Mouse (Mus musculus): ENCODE measurements around the gene Gm20388. TPM values are rescaled to one million over a fixed set of nuclear protein-coding genes. Genes with fewer than 3 reads are reported as not detected.

Gm20388 gene
- total RNA-seq, 1 experiment from 2014 or later: 35.7 TPM

- no peak for ATAC-seq (replicated peaks; ENCODE audit: low read depth, poor library complexity, severe bottlenecking)
Observed at GRCm38 (mm10) chr8:124284333-124284711, 4373.7 kb downstream of the Gm20388 start.

GRCm38 (mm10) chr8:124284984-124285576 lies 4374.4 kb downstream of the Gm20388 start:
- ATAC-seq (replicated peaks; ENCODE audit: low read depth, poor library complexity, severe bottlenecking): no peak

DNA sequence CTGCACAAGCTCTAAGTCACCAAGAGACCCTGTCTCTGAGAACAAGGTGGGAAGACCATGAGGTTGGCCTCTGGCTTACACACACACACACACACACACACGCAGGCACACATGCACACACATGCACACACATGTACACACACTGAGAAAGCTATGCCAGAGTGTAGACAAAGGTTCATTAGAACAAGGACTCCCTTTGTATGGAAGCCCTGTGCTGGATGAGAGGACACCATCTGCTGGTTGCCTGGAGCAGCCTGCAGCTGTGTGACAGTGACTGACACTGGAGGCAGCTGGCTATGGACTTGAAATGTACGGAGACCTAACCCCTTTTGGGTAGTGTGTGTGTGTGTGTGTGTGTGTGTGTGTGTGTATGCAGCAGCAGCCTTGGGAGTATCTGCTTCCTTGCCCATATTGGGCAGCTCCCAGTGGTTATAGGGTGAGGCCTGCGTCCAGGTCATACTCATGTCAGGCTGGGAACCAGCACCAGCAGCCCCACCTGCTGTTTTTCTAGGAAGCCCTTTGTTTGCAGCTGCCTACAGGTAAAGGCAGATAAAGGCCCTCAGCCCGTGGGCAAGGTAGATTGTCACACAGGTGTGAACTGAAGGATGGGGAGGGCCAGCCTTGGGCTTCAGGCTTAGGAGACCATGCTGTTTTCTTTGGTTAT lies 4376.0 kb downstream of the Gm20388 start:
- no peak; the same call in 1 of the 2 replicates for ATAC-seq (replicated peaks; ENCODE audit: low read depth, poor library complexity, severe bottlenecking)

GRCm38 (mm10) chr8:124288215-124288864 lies 4377.7 kb downstream of the Gm20388 start:
- no peak for ATAC-seq (replicated peaks; ENCODE audit: low read depth, poor library complexity, severe bottlenecking)

DNA sequence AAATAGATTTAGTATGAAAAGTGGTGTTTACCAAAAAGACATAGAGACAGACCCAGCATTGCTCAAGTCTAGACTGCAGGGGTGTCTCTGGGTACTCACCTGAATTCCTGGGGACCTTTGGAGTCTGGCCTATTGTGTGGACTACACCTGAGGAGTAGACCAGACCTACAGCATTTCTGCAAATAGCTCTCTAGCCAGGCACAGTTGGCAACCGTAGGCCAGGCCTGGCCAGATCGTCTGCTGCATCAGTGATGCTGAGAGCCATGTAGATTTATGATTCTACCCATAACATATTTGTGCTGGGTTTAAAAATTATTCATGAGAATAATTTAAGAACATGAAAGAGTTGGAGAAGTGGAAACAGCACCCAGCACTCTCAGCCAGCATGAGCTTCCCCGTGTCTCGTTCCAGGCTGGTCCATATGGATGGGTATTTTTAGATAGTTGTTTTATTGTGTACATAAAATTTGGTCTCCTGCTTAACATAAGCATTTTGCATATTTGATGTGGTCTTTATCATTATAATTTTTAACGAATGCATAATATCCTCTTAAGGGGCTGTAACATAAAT lies 4378.9 kb downstream of the Gm20388 start:
- no peak for ATAC-seq (replicated peaks; ENCODE audit: low read depth, poor library complexity, severe bottlenecking)

GRCm38 (mm10) chr8:124290911-124291691 lies 4380.5 kb downstream of the Gm20388 start:
- ATAC-seq (replicated peaks; ENCODE audit: low read depth, poor library complexity, severe bottlenecking): peak; percentile 29; the same call in 1 of the 2 replicates

DNA sequence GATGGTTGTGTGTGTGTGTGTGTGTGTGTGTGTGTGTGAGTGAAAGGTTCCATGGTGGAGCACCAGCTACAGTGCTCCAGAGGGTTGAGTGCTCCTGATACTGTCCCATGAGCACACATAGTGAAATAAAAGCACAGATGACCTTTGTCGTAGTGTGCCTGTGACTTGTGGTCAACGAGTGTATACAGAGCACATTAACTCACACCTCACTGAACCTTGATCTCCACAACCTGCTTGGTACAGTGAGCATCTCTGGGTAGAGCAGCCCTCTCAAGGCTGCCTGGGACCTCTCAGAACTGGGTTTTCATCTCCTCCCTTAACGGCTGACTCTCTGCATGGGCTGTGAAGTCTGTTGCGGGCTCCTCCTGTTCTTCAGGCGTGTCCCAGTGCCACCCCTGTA lies 4381.1 kb downstream of the Gm20388 start:
- ATAC-seq (replicated peaks; ENCODE audit: low read depth, poor library complexity, severe bottlenecking): no peak

GRCm38 (mm10) chr8:124292965-124293364 lies 4382.3 kb downstream of the Gm20388 start:
- ATAC-seq (replicated peaks; ENCODE audit: low read depth, poor library complexity, severe bottlenecking): no peak

DNA sequence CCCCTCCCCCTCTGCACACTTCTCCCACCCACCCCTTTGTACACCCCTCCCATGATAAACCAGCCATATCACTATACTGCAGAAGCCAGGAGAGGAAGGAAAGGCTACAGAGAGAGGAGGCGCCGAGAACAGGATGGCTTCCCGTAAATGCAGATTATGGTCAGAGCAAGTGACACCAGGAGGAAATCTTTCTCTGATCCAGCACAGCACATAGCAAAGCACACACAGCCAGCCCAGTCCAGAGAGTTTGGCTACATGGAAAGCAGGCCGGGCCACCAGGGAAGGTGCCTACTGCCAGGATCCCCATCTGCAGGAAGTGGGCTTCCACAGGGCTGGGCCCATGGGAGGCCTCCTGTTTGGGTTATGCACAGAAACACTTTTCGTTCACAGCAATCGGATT lies 4383.8 kb downstream of the Gm20388 start:
- ATAC-seq (replicated peaks; ENCODE audit: low read depth, poor library complexity, severe bottlenecking): peak; percentile 72

GRCm38 (mm10) chr8:124294900-124295299 lies 4384.3 kb downstream of the Gm20388 start:
- peak; percentile 13; the same call in 1 of the 2 replicates for ATAC-seq (replicated peaks; ENCODE audit: low read depth, poor library complexity, severe bottlenecking)

DNA sequence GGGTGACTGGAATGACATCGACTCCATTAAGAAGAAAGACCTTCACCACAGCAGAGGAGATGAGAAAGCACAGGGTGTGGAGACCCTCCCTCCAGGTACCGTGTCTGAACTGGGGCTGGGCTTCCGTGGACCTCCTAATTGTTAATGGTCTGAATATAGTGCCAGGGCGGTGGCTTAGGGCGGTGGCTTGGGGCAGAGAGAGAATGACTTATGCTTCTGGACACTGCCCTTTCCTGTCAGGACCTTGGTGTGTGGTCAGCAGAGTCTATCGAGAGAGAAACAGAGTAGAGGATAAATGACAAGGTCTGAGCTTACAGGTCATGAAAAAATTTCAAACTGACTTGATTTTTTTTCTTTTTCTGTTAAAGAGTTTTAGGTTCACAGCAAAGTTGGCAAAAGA lies 4384.7 kb downstream of the Gm20388 start:
- ATAC-seq (replicated peaks; ENCODE audit: low read depth, poor library complexity, severe bottlenecking): no peak

DNA sequence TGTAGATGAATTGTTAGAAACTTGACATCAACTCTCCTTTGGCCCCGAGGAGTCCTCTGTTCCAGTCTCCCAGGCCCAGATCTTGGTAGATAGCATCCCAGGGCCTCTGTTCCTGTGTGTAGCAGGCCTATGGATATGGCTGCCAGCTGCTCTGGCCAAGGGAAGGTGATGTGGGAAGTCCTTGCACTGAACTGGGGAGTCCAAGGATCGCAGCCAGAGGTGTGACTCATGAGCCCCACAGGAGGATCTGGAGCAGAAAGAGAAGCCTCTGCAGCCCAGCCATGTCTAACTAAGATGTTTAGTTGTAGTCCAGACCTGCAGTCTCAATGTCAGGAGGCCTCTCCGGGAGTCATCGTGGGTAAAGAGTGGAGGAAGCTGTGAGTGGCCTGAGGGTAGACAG lies 4390.9 kb downstream of the Gm20388 start:
- no peak for ATAC-seq (replicated peaks; ENCODE audit: low read depth, poor library complexity, severe bottlenecking)

DNA sequence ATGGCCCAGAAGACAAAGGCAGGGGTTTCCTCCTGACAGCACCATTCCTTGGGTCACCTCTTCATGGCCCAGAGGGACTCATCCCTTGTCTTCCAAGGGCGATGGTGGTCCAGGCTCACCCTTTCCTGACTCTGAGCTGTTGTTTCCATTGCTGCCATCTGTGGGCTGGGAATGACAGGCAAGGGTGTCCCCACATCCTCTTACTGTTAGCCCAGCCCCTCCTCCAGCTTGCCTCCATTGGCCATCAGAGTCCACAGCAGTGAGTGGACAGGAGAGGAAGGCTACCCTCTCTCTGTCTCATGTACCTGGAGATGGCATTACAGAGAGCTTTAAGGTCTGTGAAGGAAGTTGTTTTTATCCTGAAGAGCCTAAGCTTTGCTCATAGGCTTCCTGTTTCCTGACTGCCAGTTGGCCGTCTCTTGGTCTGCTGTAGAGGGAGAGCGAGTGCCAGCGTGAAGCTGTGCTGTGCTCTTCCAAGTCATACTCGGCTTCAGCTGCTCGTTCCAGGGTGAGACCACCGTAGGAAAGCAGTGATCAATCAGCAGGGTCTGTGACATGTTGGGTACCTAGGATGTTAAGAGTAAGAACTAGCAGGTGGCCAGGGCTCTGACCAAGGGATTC lies 4391.4 kb downstream of the Gm20388 start:
- ATAC-seq (replicated peaks; ENCODE audit: low read depth, poor library complexity, severe bottlenecking): peak; percentile 52

DNA sequence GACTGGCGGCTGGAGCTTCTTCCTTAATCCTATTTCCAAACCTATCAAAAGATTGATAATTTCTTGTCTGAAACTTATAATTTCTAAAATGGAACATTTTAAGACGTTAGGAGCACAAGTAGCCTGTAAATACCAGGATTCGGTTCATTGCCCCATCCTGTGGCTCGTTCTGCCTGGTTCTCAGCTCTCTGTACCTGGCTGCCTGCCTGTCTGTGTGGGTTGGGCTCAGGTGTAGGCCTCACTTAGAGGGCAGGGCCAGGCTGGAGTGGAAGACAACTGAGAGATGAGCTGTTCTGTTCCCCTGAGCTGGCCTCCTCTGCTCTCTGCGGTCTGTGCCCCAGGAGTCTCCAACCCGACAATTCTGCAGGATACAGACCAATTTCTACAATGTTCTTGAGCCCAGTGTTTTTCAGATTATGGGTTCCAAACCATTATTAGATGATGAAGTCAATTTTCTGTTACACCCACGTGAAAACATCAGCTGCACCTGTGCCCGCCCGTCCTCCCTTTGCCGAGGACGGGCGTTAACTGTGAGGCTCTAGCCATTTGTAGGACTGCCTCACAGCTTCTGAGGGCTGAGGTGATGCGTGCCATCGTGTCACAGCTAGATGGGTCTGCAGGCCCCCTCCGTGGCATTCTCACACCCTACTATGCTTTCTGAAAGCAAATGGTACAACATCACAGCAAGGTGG lies 4392.7 kb downstream of the Gm20388 start:
- no peak for ATAC-seq (replicated peaks; ENCODE audit: low read depth, poor library complexity, severe bottlenecking)

DNA sequence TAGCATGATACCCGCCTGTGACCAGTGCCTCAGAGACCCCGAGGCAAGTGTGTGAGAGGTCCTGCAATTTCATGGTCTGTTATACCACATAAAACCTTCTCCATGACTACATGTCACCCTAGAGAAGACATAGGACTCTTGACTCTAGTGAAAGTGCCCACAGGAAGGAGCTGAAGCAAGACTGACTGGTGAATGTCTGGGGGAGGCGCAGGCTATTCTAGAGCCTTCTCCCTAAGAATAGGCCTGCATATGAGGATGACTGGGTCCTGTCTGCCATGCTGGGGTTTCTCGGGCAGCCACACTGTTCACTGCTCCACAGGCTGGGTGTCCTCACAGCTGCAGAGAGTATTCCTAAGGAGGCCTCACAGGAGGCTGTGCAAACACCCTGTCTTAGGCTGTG lies 4393.5 kb downstream of the Gm20388 start:
- ATAC-seq (replicated peaks; ENCODE audit: low read depth, poor library complexity, severe bottlenecking): no peak

DNA sequence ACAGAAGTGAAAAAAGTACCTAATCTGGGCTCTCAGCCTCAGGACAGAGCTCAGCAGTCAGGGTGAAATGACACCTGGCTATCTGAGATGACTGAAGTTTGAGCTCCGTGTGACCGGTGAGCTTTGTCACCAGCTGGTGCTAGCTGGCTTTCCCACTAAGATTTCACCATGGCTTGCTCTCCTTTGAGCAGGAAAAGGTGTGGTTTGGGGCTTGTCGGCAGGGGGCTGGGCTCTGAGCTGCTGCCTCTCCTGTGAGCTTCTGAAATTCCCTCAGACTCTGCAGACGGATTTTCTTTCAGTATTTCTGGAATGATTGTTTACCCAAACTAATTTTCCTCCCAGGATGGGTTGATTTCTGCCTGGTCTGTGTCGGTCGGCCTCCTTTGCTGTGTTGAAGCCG lies 4395.9 kb downstream of the Gm20388 start:
- ATAC-seq (replicated peaks; ENCODE audit: low read depth, poor library complexity, severe bottlenecking): peak; percentile 51

DNA sequence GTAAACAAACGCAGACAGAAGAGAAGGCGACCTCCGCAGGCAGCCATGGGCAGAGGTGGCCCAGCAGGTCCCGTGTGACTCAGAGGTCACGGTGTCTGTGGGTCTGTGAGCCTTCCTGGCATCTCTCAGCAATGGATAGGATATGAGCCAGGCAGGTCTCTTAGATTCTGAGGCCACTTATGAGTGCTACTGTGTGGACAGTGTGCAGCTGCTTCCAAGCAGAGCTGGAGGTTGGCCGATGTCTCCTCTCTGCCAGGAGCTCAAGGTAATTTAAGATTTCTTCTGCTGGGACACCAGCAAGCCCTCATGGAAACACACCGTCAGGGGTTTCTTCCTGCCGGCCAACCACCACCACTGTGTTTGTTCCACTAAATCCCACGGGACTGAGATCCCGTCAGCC lies 4397.1 kb downstream of the Gm20388 start:
- ATAC-seq (replicated peaks; ENCODE audit: low read depth, poor library complexity, severe bottlenecking): no peak

GRCm38 (mm10) chr8:124310509-124310908 lies 4399.9 kb downstream of the Gm20388 start:
- ATAC-seq (replicated peaks; ENCODE audit: low read depth, poor library complexity, severe bottlenecking): no peak

DNA sequence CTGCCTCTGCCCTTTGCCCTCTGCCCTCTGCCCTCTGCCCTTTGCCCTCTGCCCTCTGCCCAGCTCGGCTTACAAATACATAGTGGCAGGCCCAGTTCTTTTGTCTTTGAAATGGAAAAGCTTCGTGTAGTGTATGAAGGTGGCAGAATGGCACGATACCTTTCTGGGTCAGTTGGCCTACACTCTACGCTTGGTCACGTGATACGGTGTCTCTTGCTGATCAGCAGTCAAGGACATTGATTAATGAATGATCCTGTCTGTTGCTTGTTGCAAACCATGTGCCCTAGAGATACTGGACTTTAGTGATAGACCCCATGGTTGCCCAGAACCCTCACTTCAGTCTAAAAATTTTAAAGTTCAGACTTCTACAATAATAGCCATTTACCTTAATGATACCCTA lies 4400.5 kb downstream of the Gm20388 start:
- ATAC-seq (replicated peaks; ENCODE audit: low read depth, poor library complexity, severe bottlenecking): no peak

Data from common myeloid progenitor, adult 5-6 weeks (primary cell).